In the genomic region with DNA sequence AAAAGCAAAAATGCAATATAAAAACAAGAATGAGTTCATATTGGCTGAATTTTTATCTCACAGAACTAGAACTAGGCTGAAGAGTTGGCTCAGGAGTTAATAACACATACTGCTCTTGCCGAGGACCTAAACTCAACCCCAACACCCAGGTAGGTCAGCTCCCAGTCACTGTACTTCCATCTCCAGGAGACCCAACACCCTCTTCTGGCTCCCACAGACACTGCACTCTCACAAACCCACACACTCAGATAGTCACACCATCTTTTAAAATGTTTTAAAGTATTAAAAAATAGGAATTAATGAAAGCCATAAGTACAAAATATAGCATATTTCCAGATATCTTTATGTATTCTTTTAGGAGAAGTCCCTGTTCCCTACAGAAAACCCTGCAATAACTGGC, we compare ENCODE assay signal across 21 mouse cellular contexts. TPM values are rescaled to one million over a fixed set of nuclear protein-coding genes. Genes with fewer than 3 reads are reported as not detected.
A peak's percentile ranks its signal among the peaks of the same experiment; 100 is the strongest.
DNase-seq lines count a peak whose midpoint lies in the region; ATAC-seq and TF ChIP-seq lines count a peak whose summit lies in the region.
"Had no signal": no experiment of that assay in that cellular context is flagged by ENCODE, and none has a peak within 500 bp of the region (broad histone marks: within the 10 kb centered on the region; RNA-seq: fewer than 3 reads in every experiment).

No protein-coding gene starts in this region.

- H3K27me3 ChIP-seq in liver, embryonic 14.5 days (ENCODE audit: control insufficient read depth, insufficient read depth, low read length) = no peaks in the 10 kb centered on the region
- H3K27me3 ChIP-seq: embryonic facial prominence, embryonic 15.5 days; hindbrain, embryonic 15.5 days; limb, embryonic 13.5 days; liver, embryonic 15.5 days; midbrain, embryonic 12.5 days; neural tube, embryonic 12.5 days had no signal

- TF ChIP-seq EP300 in liver, embryonic 14.5 days (IDR thresholded peaks at IDR 0.05; ENCODE audit: low read depth) = no peak

- H3K9me3 ChIP-seq in liver, embryonic 14.5 days (ENCODE audit: control insufficient read depth, low read length) = no peaks in the 10 kb centered on the region
- H3K9me3 ChIP-seq: embryonic facial prominence, embryonic 15.5 days; hindbrain, embryonic 15.5 days; limb, embryonic 13.5 days; liver, embryonic 15.5 days; midbrain, embryonic 12.5 days; neural tube, embryonic 12.5 days had no signal

- no peak overlapping the region for H3K4me3 ChIP-seq in liver, embryonic 14.5 days (ENCODE audit: insufficient read depth in 1 of 2, low read depth in 2 of 2, low read length in 2 of 2)
- H3K4me3 ChIP-seq: embryonic facial prominence, embryonic 15.5 days; hindbrain, embryonic 15.5 days; limb, embryonic 13.5 days; liver, embryonic 15.5 days; midbrain, embryonic 12.5 days; neural tube, embryonic 12.5 days had no signal

- 0 out of 2 replicates have a peak, but pooled peaks have one; percentile 3 for TF ChIP-seq CTCF in liver, embryonic 14.5 days (IDR thresholded peaks at IDR 0.05; ENCODE audit: low read depth)

- peak; percentile 82 for DNase-seq in heart, adult 11 months
- DNase-seq in heart, adult 9 months (ENCODE audit: low spot score in 2 of 2) = no peak
- no peak for DNase-seq in liver, embryonic 14.5 days (ENCODE audit: low read depth in 3 of 3, low spot score in 3 of 3)
- DNase-seq in liver (no peak), A20 (ENCODE audit: low read depth, low spot score) (peak; percentile 18)
- DNase-seq in induced T-regulatory cell, adult 2 months (ENCODE audit: low read depth) = peak; percentile 22
- DNase-seq in ovary, postnatal 14 days (ENCODE audit: low spot score) = no peak
- DNase-seq: adrenal gland, postnatal 36 days; cerebellum, adult 9-10 months; gastrocnemius, postnatal 25 days; lung, postnatal 14 days; thymus, postnatal 25 days had no signal

- H3K36me3 ChIP-seq in liver, embryonic 14.5 days (replicated peaks; ENCODE audit: control insufficient read depth, insufficient read depth, low read depth) = no peaks in the 10 kb centered on the region
- H3K36me3 ChIP-seq: embryonic facial prominence, embryonic 15.5 days; hindbrain, embryonic 15.5 days; limb, embryonic 13.5 days; liver, embryonic 15.5 days; midbrain, embryonic 12.5 days; neural tube, embryonic 12.5 days had no signal

- H3K4me2 ChIP-seq in liver, embryonic 14.5 days (ENCODE audit: low read depth) = no peak overlapping the region
- H3K4me2 ChIP-seq: embryonic facial prominence, embryonic 15.5 days; heart, embryonic 11.5 days; hindbrain, embryonic 15.5 days; limb, embryonic 13.5 days; liver, embryonic 15.5 days; midbrain, embryonic 12.5 days; neural tube, embryonic 12.5 days had no signal

- no peak overlapping the region for H3K27ac ChIP-seq in liver, embryonic 14.5 days
- H3K27ac ChIP-seq: embryonic facial prominence, embryonic 15.5 days; hindbrain, embryonic 15.5 days; limb, embryonic 13.5 days; liver, embryonic 15.5 days; midbrain, embryonic 12.5 days; neural tube, embryonic 12.5 days had no signal

- no peak overlapping the region for H3K9ac ChIP-seq in liver, embryonic 14.5 days (replicated peaks)
- H3K9ac ChIP-seq: embryonic facial prominence, embryonic 15.5 days; hindbrain, embryonic 15.5 days; limb, embryonic 13.5 days; liver, embryonic 15.5 days; midbrain, embryonic 12.5 days; neural tube, embryonic 12.5 days had no signal

- peaks cover 4 to 7% of the 10 kb centered on the region in 2 experiments for H3K4me1 ChIP-seq in liver, embryonic 14.5 days (replicated peaks; ENCODE audit: control insufficient read depth in 2 of 2, insufficient read depth in 2 of 2, low read length in 1 of 2)

- WGBS in liver, embryonic 14.5 days (ENCODE audit: insufficient replicate concordance) = 82% methylated on average over 1 of the region's 1 CpGs

- no peak for ATAC-seq in liver, embryonic 14.5 days (ENCODE audit: insufficient read depth)
- ATAC-seq: forebrain, embryonic 16.5 days; intestine, embryonic 16.5 days had no signal

RNA-seq across cellular contexts. Expression of a gene that starts 4.2 kb away (rescaled TPM):
- 1.1 and 1.9 TPM in 2 replicates for polyA plus RNA-seq in liver, embryonic 14.5 days (2012; rRNA removed)
- polyA plus RNA-seq in liver, embryonic 14.5 days (2014; fragmentation: Nextera tagmentation; extraction: Ambion mirVana) = 1.9 and 2.5 TPM in 2 replicates

RNA-seq across cellular contexts. Expression of a gene that starts 49.9 kb away (rescaled TPM):
- 15.5 and 34.8 TPM in 2 replicates for polyA plus RNA-seq in liver, embryonic 14.5 days (2012; rRNA removed)
- 105 TPM in 2 replicates for polyA plus RNA-seq in liver, embryonic 14.5 days (2014; fragmentation: Nextera tagmentation; extraction: Ambion mirVana)

Comparison
In these comparisons a context has a peak if more than half of its experiments do, and no peak if none do; other contexts are left out.
1. DNase-seq: peak in heart, adult 11 months (single experiment), A20 (single experiment) and induced T-regulatory cell, adult 2 months (single experiment); none in heart, adult 9 months (0 of 2), liver, embryonic 14.5 days (0 of 3), liver (single experiment) and ovary, postnatal 14 days (single experiment).